Mouse (Mus musculus) lung, embryonic 14.5 days (tissue): ENCODE results near the gene Pamr1. TPM values are rescaled to one million over a fixed set of nuclear protein-coding genes. Genes with fewer than 3 reads are reported as not detected.

Experiments used
- ATAC-seq: fragments of 200-750 bp; cut with Nextera tagmentation; 2 replicates; pipeline ENCODE4 v1.8.0; 2017; ENCODE audit warnings: mild to moderate bottlenecking, moderate TSS enrichment, moderate library complexity; ENCODE audit not compliant: insufficient read depth
- DNase-seq: peaks from one replicate; pipeline ENCODE4 v3.0.0-alpha.2; 2015
- H3K27ac ChIP-seq: fragments of 300-500 bp; sonication (generic); 2 replicates; pipeline ENCODE4 v1.5.1; 2014; ENCODE audit warnings: low read depth, mild to moderate bottlenecking, moderate library complexity
- H3K27me3 ChIP-seq: fragments of 300-500 bp; sonication (generic); 2 replicates; pipeline ENCODE4 v1.6.1; 2014; ENCODE audit warnings: low read length, control low read depth; ENCODE audit not compliant: insufficient read depth
- H3K36me3 ChIP-seq: fragments of 300-500 bp; sonication (generic); 2 replicates; pipeline ENCODE4 v1.6.1; 2014; ENCODE audit warnings: control low read depth; ENCODE audit not compliant: insufficient read depth
- H3K4me1 ChIP-seq: fragments of 300-500 bp; sonication (generic); 2 replicates; pipeline ENCODE4 v1.6.1; 2014; ENCODE audit warnings: antibody characterized with exemption, control low read depth; ENCODE audit not compliant: insufficient read depth
- H3K4me2 ChIP-seq: fragments of 300-500 bp; sonication (generic); 2 replicates; pipeline ENCODE4 v1.6.1; 2014; ENCODE audit warnings: mild to moderate bottlenecking
- H3K4me3 ChIP-seq: fragments of 300-500 bp; sonication (generic); 2 replicates; pipeline ENCODE4 v1.5.1; 2014; ENCODE audit warnings: low read depth, low read length
- H3K9ac ChIP-seq: fragments of 300-500 bp; sonication (generic); 2 replicates; pipeline ENCODE4 v1.6.1; 2014
- H3K9me3 ChIP-seq: fragments of 300-500 bp; sonication (generic); 2 replicates; pipeline ENCODE4 v1.6.1; 2016; ENCODE audit warnings: low read depth, low read length, control low read depth
- CTCF ChIP-seq: IDR thresholded peaks from 2 replicates; pipeline ENCODE4 v1.5.1; 2016; ENCODE audit warnings: antibody characterized with exemption, low read depth
- WGBS: fragments of 180-500 bp; shearing (Covaris S2); extraction: QIAGEN DNeasy Blood & Tissue Kit; methylation state at CpG from one replicate; pipeline ENCODE4 v1.1.7; 2014; 5-methylcytosine and 5-hydroxymethylcytosine counted together
- polyA plus RNA-seq: library from polyadenylated mRNA; unstranded; fragments of >200 nt; fragmentation: Nextera tagmentation; extraction: Ambion mirVana; gene quantifications from 2 replicates; pipeline ENCODE4 v1.2.1, GENCODE M21; 2014

The Pamr1 gene
- polyA plus RNA-seq, 1 experiment from 2014 or later = 16.2 TPM

GRCm38 (mm10) chr2:102598911-102599721 lies 49.3 kb downstream of the Pamr1 start:
- Histone ChIP-seq H3K9me3 (no peaks in the 10 kb centered on the region), H3K9ac (no peak overlapping the region), H3K36me3 (no peaks in the 10 kb centered on the region), H3K4me2 (no peak overlapping the region), H3K4me3 (no peak overlapping the region), H3K27me3 (no peaks in the 10 kb centered on the region), H3K27ac (no peak overlapping the region), H3K4me1 (no peaks in the 10 kb centered on the region)
- TF ChIP-seq CTCF = no peak
- WGBS = 38% methylated on average over 2 of the region's 2 CpGs
- peak; percentile 41; the same call in 1 of the 2 replicates for ATAC-seq
- no peak for DNase-seq

GRCm38 (mm10) chr2:102600516-102600915 lies 50.7 kb downstream of the Pamr1 start:
- H3K27me3 ChIP-seq = no peaks in the 10 kb centered on the region
- H3K9ac ChIP-seq = no peak overlapping the region
- DNase-seq (no peak), ATAC-seq (no peak)
- TF ChIP-seq CTCF = no peak
- H3K9me3 ChIP-seq = no peaks in the 10 kb centered on the region
- H3K27ac ChIP-seq = no peak overlapping the region
- H3K36me3 ChIP-seq = no peaks in the 10 kb centered on the region
- H3K4me2 ChIP-seq = no peak overlapping the region
- H3K4me3 ChIP-seq = no peak overlapping the region
- no peaks in the 10 kb centered on the region for H3K4me1 ChIP-seq
- WGBS = 83% methylated on average over 4 of the region's 4 CpGs

- no peaks in the 10 kb centered on the region for H3K9me3 ChIP-seq
- no peak for DNase-seq
- no peak overlapping the region for H3K27ac ChIP-seq
- H3K9ac ChIP-seq = no peak overlapping the region
- TF ChIP-seq CTCF = no peak
- no peaks in the 10 kb centered on the region for H3K27me3 ChIP-seq
- no peaks in the 10 kb centered on the region for H3K4me1 ChIP-seq
- 87% methylated on average over 4 of the region's 4 CpGs for WGBS
- no peak overlapping the region for H3K4me3 ChIP-seq
- no peaks in the 10 kb centered on the region for H3K36me3 ChIP-seq
- ATAC-seq = no peak
- H3K4me2 ChIP-seq = no peak overlapping the region
These were observed 60.7 kb downstream of the Pamr1 start for GRCm38 (mm10) chr2:102610485-102610884.

- no peak for TF ChIP-seq CTCF
- H3K27me3 ChIP-seq = no peaks in the 10 kb centered on the region
- no peaks in the 10 kb centered on the region for H3K36me3 ChIP-seq
- no peaks in the 10 kb centered on the region for H3K9me3 ChIP-seq
- H3K4me3 ChIP-seq = no peak overlapping the region
- H3K9ac ChIP-seq = no peak overlapping the region
- WGBS = 57% methylated on average over 2 of the region's 2 CpGs
- ATAC-seq (no peak), DNase-seq (no peak)
- H3K27ac ChIP-seq = no peak overlapping the region
- H3K4me1 ChIP-seq = no peaks in the 10 kb centered on the region
- H3K4me2 ChIP-seq = no peak overlapping the region
These were observed 66.8 kb downstream of the Pamr1 start for GRCm38 (mm10) chr2:102616637-102617036.

- no peak for DNase-seq
- H3K4me3 ChIP-seq = no peak overlapping the region
- H3K4me1 ChIP-seq = no peaks in the 10 kb centered on the region
- H3K27me3 ChIP-seq = no peaks in the 10 kb centered on the region
- WGBS = 83% methylated on average over 12 of the region's 12 CpGs
- H3K36me3 ChIP-seq = no peaks in the 10 kb centered on the region
- H3K9me3 ChIP-seq = no peaks in the 10 kb centered on the region
- ATAC-seq = no peak
- H3K9ac ChIP-seq = no peak overlapping the region
- no peak for TF ChIP-seq CTCF
- no peak overlapping the region for H3K27ac ChIP-seq
- no peak overlapping the region for H3K4me2 ChIP-seq
These were observed 71.1 kb downstream of the Pamr1 start for GRCm38 (mm10) chr2:102620744-102621429.

- no peaks in the 10 kb centered on the region for H3K4me1 ChIP-seq
- H3K4me3 ChIP-seq = no peak overlapping the region
- no peak for ATAC-seq
- no peak overlapping the region for H3K27ac ChIP-seq
- 76% methylated on average over 5 of the region's 5 CpGs for WGBS
- TF ChIP-seq CTCF = no peak
- no peaks in the 10 kb centered on the region for H3K36me3 ChIP-seq
- DNase-seq = no peak
- H3K9ac ChIP-seq = no peak overlapping the region
- no peaks in the 10 kb centered on the region for H3K27me3 ChIP-seq
- H3K9me3 ChIP-seq = no peaks in the 10 kb centered on the region
- H3K4me2 ChIP-seq = no peak overlapping the region
These were observed 72.4 kb downstream of the Pamr1 start for GRCm38 (mm10) chr2:102622176-102622575.

- Histone ChIP-seq H3K27ac (no peak overlapping the region), H3K27me3 (no peaks in the 10 kb centered on the region), H3K9ac (no peak overlapping the region), H3K4me2 (no peak overlapping the region), H3K9me3 (no peaks in the 10 kb centered on the region), H3K4me1 (no peaks in the 10 kb centered on the region), H3K4me3 (no peak overlapping the region), H3K36me3 (no peaks in the 10 kb centered on the region)
- ATAC-seq = no peak
- no peak for TF ChIP-seq CTCF
- DNase-seq = no peak
These were observed 73.1 kb downstream of the Pamr1 start for GRCm38 (mm10) chr2:102622943-102623342.
